Mouse (Mus musculus) cerebellum, adult 2 months (tissue): ENCODE data around the gene Gpr1. TPM values are rescaled to one million over a fixed set of nuclear protein-coding genes. Genes with fewer than 3 reads are reported as not detected.
"Not testable (repeated sequence)": the region's sequence is repeated elsewhere in the genome, so short reads cannot be mapped to it uniquely, and the experiment has no call there.

Experiments
- DNase-seq, 2 experiments: peaks; one replicate each; pipeline ENCODE4 v3.0.0; 2021
- H3K27ac ChIP-seq: fragments of 200-500 bp; 2 replicates; pipeline ENCODE4 v1.5.1; 2012; ENCODE audit warnings: low read length, control low read depth, inconsistent platforms; ENCODE audit not compliant: insufficient read depth
- H3K27me3 ChIP-seq: fragments of 200-500 bp; 2 replicates; pipeline ENCODE4 v1.6.1; 2012; ENCODE audit warnings: inconsistent platforms, mild to moderate bottlenecking, low read length, moderate library complexity; ENCODE audit not compliant: control insufficient read depth, insufficient read depth
- H3K4me1 ChIP-seq: fragments of 200-500 bp; 2 replicates; pipeline ENCODE4 v1.6.1; 2011; ENCODE audit warnings: low read length; ENCODE audit not compliant: control insufficient read depth, insufficient read depth
- H3K4me3 ChIP-seq: fragments of 200-500 bp; replicated peaks from 2 replicates; pipeline ENCODE3; 2011; ENCODE audit warnings: mild to moderate bottlenecking, low read depth, low read length, control low read depth; ENCODE audit not compliant: insufficient read depth
- CTCF ChIP-seq: fragments of 200-500 bp; IDR thresholded peaks from 2 replicates; pipeline ENCODE4 v1.5.1; 2011; ENCODE audit warnings: low read depth, mild to moderate bottlenecking, control low read depth, low read length, moderate library complexity, borderline replicate concordance; ENCODE audit not compliant: insufficient read depth
- POLR2A ChIP-seq: fragments of 200-500 bp; IDR thresholded peaks from 2 replicates; pipeline ENCODE4 v1.6.1; 2011; ENCODE audit warnings: low read length, control low read depth, borderline replicate concordance; ENCODE audit not compliant: insufficient read depth
- WGBS: fragments of 180-500 bp; shearing (Covaris S2); methylation state at CpG from one replicate; pipeline ENCODE4 v1.1.7; 2018; 5-methylcytosine and 5-hydroxymethylcytosine counted together
- polyA plus RNA-seq: library from polyadenylated mRNA; depleted of rRNA; stranded (reverse); fragments of >200 nt; gene quantifications from 2 replicates; pipeline ENCODE4 v1.2.3, GENCODE M21; 2012; rRNA removed

Gene Gpr1
- polyA plus RNA-seq, 1 experiment: 0.20 TPM

DNA sequence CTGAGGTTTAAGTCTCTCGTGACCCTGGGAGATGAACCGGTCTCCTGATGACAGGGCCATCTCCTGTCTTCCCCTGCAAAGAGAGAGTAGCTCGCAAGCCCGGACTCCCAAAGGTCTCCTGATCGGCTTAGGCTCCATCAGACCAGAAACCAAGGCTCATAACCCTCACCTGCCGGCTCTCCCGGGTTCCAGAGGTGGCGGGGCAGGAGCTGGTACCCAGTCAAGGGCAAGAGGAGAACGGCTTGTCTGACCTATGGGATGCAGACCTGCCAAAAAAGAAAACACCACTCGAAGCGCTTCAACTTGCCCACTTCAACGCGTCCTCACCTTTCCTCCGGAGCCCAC lies 38.1 kb downstream of the Gpr1 start:
- Histone ChIP-seq H3K4me3 (peak overlapping the region; percentile 93), H3K27me3 (no peaks in the 10 kb centered on the region), H3K27ac (peak overlapping the region; percentile 81), H3K4me1 (peaks cover 6% of the 10 kb centered on the region; the same call in 1 of the 2 replicates)
- WGBS: 0% methylated on average over 14 of the region's 14 CpGs
- TF ChIP-seq CTCF: no peak
- no peak for TF ChIP-seq POLR2A
- no peak for DNase-seq

DNA sequence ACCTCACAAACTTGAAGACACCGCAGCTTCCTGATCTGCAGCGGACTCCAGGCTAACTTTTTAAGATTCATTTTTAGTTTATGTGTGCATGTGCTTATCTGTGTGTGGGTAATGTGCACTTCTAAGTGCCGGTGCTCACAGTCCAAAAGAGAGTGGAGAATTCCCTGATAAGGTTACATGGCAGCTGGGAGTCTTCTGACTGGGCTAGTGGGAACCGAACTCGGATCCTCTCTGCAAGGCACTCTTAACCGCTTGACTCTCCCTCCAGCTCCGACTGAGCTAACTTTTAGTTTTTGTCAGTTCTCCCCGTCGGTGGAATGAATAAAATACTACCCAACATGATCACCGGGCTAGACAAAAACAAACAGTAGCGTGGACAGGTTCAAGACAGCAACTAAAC lies 38.5 kb downstream of the Gpr1 start:
- H3K4me3 ChIP-seq: peak overlapping the region; percentile 93
- DNase-seq: no peak
- H3K27me3 ChIP-seq: no peaks in the 10 kb centered on the region
- H3K4me1 ChIP-seq: peaks cover 6% of the 10 kb centered on the region; the same call in 1 of the 2 replicates
- WGBS: 8% methylated on average over 11 of the region's 11 CpGs
- no peak for TF ChIP-seq POLR2A
- no peak for TF ChIP-seq CTCF
- peak overlapping the region; percentile 81 for H3K27ac ChIP-seq

DNA sequence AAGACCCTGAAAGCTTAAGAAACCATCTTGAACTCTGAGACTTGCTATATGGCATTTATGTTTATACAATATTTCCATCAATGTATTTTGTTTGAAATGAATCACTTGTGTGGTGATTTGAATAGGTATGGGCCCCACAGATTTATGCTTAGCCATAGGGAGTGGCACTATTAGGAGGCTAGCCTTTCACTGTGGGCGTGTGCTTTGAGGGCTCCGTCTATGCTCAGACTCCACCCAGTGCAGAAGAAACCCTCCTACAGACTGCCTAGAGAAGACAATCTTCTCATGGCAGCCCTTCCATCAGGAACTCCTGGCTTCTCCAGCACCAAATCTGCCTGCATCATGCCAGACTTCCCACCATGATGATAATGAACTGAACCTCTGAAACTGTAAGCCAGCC lies 45.7 kb downstream of the Gpr1 start:
- no peak overlapping the region for H3K4me3 ChIP-seq
- H3K4me1 ChIP-seq: no peaks in the 10 kb centered on the region; the same call in 1 of the 2 replicates
- WGBS: 84% methylated on average over 2 of the region's 2 CpGs
- H3K27ac ChIP-seq: no peak overlapping the region
- TF ChIP-seq CTCF (no peak), POLR2A (no peak)
- no peaks in the 10 kb centered on the region for H3K27me3 ChIP-seq
- DNase-seq: no peak

DNA sequence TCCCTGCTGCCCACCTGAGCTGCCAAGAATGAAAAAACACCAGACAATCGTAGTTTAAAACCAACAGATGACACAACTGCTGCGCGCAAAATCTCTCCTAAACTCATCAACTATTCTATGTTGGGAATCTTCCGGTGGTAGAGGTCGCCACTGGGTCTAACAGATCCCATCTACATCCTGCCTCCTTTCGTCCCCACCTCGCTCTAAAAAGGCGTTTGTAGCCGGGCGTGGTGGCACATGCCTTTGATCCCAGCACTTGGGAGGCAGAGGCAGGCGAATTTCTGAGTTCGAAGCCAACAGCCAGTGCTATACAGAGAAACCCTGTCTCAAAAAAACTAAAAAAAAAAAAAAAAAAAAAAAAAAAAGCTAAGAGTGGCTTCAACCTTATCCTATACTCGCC lies 74.1 kb downstream of the Gpr1 start:
- TF ChIP-seq POLR2A (no peak), CTCF (no peak)
- 93% methylated on average over 13 of the region's 13 CpGs for WGBS
- H3K27ac ChIP-seq: no peak overlapping the region
- no peaks in the 10 kb centered on the region for H3K27me3 ChIP-seq
- H3K4me3 ChIP-seq: no peak overlapping the region
- no peaks in the 10 kb centered on the region for H3K4me1 ChIP-seq
- DNase-seq: no peak

DNA sequence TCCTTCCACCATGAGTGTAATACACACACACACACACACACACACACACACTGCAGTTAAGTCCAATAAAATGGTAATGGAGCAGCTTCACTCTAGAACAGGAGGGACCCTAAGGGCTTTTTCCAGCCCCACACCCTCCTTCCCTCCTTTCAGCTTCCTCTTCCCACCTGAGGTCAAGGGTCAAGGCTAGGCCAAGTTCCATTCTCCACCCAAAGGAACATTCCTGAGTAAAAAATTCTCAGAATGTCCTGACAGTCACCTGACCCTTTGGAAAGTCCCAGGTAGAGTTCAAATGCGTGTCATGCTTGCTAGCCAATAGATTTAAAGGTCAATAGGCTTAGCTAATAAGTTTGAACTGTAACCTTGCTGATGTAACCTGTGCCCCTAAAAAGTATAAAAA lies 75.8 kb downstream of the Gpr1 start:
- not testable (repeated sequence) for H3K27ac ChIP-seq, H3K4me3 ChIP-seq, DNase-seq, H3K4me1 ChIP-seq, H3K27me3 ChIP-seq
- WGBS: 94% methylated on average over 1 of the region's 1 CpGs

DNA sequence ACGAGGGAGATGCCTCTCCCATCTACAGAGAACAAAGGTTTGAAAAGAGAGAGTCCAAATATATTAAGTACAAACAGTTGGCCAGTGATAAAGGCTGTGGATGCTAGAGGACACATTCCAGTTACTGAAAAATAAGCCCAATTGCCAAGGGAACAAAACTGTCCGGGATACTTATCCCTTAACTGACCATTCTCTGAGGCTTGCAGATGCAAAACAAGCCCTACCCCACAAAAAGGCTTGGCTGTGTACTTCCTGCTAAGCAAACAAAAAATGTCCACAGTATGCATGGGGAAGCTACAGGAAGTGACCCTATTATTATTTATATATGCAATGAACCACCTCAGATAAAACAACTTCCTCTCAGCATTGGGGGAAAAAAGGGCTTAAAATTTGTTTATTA lies 76.4 kb downstream of the Gpr1 start:
- Histone ChIP-seq H3K4me1 (no peaks in the 10 kb centered on the region), H3K27me3 (no peaks in the 10 kb centered on the region), H3K27ac (no peak overlapping the region), H3K4me3 (no peak overlapping the region)
- DNase-seq: no peak
- TF ChIP-seq CTCF: no peak
- no peak for TF ChIP-seq POLR2A
- WGBS: 78% methylated on average over 2 of the region's 2 CpGs

DNA sequence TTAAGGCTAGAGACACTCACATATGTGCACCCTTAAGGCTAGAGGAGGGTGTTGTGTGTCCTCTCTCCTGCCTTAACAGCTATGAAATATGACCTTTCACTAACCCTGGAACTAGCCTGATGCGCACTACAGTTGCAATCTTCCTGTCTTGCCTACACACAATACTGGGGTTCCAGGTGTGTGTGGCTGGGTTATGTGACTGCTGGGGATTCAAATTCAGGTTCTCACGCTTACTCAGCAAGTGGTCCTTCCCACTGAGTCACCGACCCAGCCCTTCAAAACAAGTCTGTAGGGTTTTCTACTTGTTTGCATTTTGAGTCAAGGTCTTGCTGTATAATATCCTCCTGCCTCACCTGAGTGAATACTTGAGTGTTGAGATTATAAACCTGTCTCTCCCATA lies 79.8 kb downstream of the Gpr1 start:
- no peaks in the 10 kb centered on the region for H3K27me3 ChIP-seq
- H3K4me1 ChIP-seq: no peaks in the 10 kb centered on the region
- DNase-seq: no peak
- 82% methylated on average over 3 of the region's 3 CpGs for WGBS
- TF ChIP-seq CTCF: no peak
- no peak for TF ChIP-seq POLR2A
- no peak overlapping the region for H3K4me3 ChIP-seq
- H3K27ac ChIP-seq: no peak overlapping the region

Other genes with a start within 250 kb of the Gpr1 start
- gene Ino80d, start 99.9 kb downstream of the Gpr1 start, polyA plus RNA-seq: 10.2 and 10.6 TPM in 2 replicates
- gene Eef1b2, start 37.7 kb downstream of the Gpr1 start, polyA plus RNA-seq: 279 and 319 TPM in 2 replicates
- 166 and 175 TPM in 2 replicates for gene Ndufs1, start 37.7 kb downstream of the Gpr1 start, polyA plus RNA-seq
- 3.4 and 3.9 TPM in 2 replicates for gene Zdbf2, start 58.7 kb upstream of the Gpr1 start, polyA plus RNA-seq
- 116 and 124 TPM in 2 replicates for gene Adam23, start 231.3 kb upstream of the Gpr1 start, polyA plus RNA-seq